Mouse (Mus musculus): ENCODE results near the gene Ano7. TPM values are rescaled to one million over a fixed set of nuclear protein-coding genes. Genes with fewer than 3 reads are reported as not detected.
"Not testable (repeated sequence)": the region's sequence is repeated elsewhere in the genome, so short reads cannot be mapped to it uniquely, and the experiment has no call there.

Ano7 gene
- total RNA-seq, 2 experiments from 2014 or later: not detected

DNA sequence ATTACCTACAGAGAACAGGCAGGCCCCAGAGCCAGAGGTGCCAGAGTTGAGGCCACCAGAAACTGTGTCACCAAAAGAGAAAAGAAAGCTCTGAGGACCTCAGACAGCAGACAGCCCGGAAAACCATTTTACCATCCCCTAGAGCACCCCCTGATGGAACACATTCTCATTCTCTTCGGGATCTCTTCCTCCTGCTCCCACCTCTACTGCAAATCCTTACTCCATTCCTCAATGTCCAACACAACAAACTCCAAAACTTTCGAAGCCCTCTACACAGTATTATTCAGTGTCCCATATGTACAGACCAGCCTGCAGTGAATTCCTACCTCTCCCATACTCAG lies 72.1 kb downstream of the Ano7 start:
- no peak for DNase-seq (ENCODE audit: low spot score)

DNA sequence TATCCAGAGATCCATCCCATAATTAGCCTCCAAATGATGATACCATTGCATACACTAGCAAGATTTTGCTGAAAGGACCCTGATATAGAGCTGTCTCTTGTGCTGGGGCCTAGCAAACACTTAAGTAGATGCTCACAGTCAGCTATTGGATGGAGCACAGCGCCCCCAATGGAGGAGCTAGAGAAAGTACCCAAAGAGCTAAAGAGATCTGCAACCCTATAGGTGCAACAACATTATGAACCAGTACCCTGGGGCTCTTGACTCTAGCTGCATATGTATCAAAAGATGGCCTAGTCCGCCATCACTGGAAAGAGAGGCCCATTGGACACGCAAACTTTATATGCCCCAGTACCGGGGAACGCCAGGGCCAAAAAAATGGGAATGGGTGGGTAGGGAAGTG lies 76.4 kb downstream of the Ano7 start:
- DNase-seq (ENCODE audit: low spot score): not testable (repeated sequence)

DNA sequence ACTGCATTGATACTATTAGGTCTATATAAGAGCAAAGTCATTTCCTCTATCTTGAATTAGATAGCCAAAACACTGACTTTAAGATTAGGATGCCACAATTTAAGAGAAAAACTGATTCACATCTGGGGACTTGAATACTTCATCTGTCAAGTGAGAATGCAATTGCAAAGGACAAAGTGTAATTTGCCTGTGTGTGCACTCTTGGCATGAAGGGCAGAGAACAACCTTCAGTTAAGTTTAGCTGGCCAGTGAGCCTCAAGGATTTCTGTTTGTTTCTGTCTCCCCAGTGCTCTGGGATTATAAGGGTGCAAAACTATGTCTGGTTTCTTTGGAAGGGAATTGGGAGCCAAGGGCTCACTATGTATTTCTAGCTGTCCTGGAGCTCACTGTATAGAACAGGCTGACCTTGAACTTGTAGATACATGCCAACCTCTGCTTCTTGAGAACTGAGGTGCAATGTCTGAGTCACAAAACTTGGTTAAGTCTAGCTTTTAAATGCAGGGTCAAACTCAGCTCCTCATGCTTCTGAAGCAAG lies 80.1 kb downstream of the Ano7 start:
- DNase-seq (ENCODE audit: low spot score): no peak

Small RNAs within 50 kb of the gene (microRNA-seq; reads per million reads assigned to microRNA genes)
- not detected for gene Mir6345
- gene Mir6902: not detected

Other genes with a start within 250 kb of the Ano7 start
- not detected for gene Agxt, start 238.7 kb upstream of the Ano7 start, total RNA-seq (2021)
- not detected for gene 2310007B03Rik, start 213.0 kb upstream of the Ano7 start, total RNA-seq (2021)
- gene Crocc2, start 205.2 kb upstream of the Ano7 start, total RNA-seq (2021): not detected
- 1 to 10 TPM; 3.7 to 4.1 TPM for gene Sned1, start 138.1 kb upstream of the Ano7 start, total RNA-seq (2021)
- gene Mterf4, start 68.0 kb upstream of the Ano7 start, total RNA-seq (2021): 10 to 100 TPM in 1 of 2 experiments, 1 to 10 TPM in 1; 9.3 to 10.0 TPM
- gene Ppp1r7, start 31.1 kb upstream of the Ano7 start, total RNA-seq (2021): 10 to 100 TPM; 16.2 to 21.0 TPM
- gene Pask, start 30.4 kb upstream of the Ano7 start, total RNA-seq (2021): under 1 TPM; 0.07 to 0.32 TPM
- 100 to 1,000 TPM; 341 to 345 TPM for gene Hdlbp, start 104.9 kb downstream of the Ano7 start, total RNA-seq (2021)
- gene Farp2, start 138.1 kb downstream of the Ano7 start, total RNA-seq (2021): 10 to 100 TPM; 13.1 to 13.7 TPM